Mouse (Mus musculus): ENCODE results near the gene Ppdpf.

DNA sequence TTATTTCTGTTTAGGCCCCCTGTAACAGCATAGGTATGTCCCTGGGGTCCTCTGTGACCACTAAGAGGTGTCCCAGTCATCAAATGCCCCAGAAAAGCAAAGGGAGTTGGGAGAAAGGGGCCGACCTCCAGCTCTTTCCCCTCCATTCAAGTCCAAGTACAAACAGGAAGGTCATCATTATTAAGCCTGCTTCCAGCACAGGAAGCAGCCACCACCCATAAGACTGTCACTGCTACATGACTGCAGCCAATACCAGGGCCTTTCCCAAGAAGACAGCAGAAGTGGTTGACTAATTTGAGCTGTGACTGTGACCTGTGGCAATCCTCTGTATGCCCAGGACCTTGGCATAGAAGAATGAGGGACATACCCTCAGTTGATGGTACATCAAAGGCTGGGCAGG, 41.3 kb downstream of the Ppdpf start:
- TF ChIP-seq CTCF (IDR thresholded peaks at IDR 0.05; ENCODE audit: extremely low read depth, insufficient read depth, low read length) (no peak), POLR2A (IDR thresholded peaks at IDR 0.05; ENCODE audit: extremely low read depth, insufficient read depth, low read length) (no peak)
